Mouse (Mus musculus) hindbrain, embryonic 14.5 days (tissue): Measurements from ENCODE around the gene Atg4d. TPM values are rescaled to one million over a fixed set of nuclear protein-coding genes. Genes with fewer than 3 reads are reported as not detected.
"Not testable (repeated sequence)": the region's sequence is repeated elsewhere in the genome, so short reads cannot be mapped to it uniquely, and the experiment has no call there.

Experiments used
- ATAC-seq: fragments of 200-750 bp; cut with Nextera tagmentation; 2 replicates; pipeline ENCODE4 v1.8.0; 2017; ENCODE audit warnings: moderate number of reproducible peaks, mild to moderate bottlenecking, moderate TSS enrichment, moderate library complexity; ENCODE audit not compliant: low FRiP score
- DNase-seq: peaks from one replicate; pipeline ENCODE4 v3.0.0-alpha.2; 2015; ENCODE audit warnings: low spot score
- H3K27ac ChIP-seq: fragments of 300-500 bp; sonication (generic); 2 replicates; pipeline ENCODE4 v1.5.1; 2014; ENCODE audit warnings: mild to moderate bottlenecking, moderate library complexity
- H3K27me3 ChIP-seq: fragments of 300-500 bp; sonication (generic); 2 replicates; pipeline ENCODE4 v1.6.1; 2014; ENCODE audit warnings: mild to moderate bottlenecking, low read length, mixed read lengths; ENCODE audit not compliant: control insufficient read depth, insufficient read depth
- H3K36me3 ChIP-seq: fragments of 300-500 bp; sonication (generic); replicated peaks from 2 replicates; pipeline ENCODE4 v1.6.1; 2014; ENCODE audit not compliant: control insufficient read depth, insufficient read depth
- H3K4me1 ChIP-seq: fragments of 300-500 bp; sonication (generic); replicated peaks from 2 replicates; pipeline ENCODE4 v1.6.1; 2014; ENCODE audit warnings: antibody characterized with exemption, low read length, mixed read lengths; ENCODE audit not compliant: control insufficient read depth, insufficient read depth
- H3K4me2 ChIP-seq: fragments of 300-500 bp; sonication (generic); replicated peaks from 2 replicates; pipeline ENCODE4 v1.6.1; 2014; ENCODE audit warnings: mild to moderate bottlenecking, moderate library complexity
- H3K4me3 ChIP-seq: fragments of 300-500 bp; sonication (generic); replicated peaks from 2 replicates; pipeline ENCODE4 v1.5.1; 2014; ENCODE audit warnings: mild to moderate bottlenecking, low read length
- H3K9ac ChIP-seq: fragments of 300-500 bp; sonication (generic); 2 replicates; pipeline ENCODE4 v1.6.1; 2014
- H3K9me3 ChIP-seq: fragments of 300-500 bp; sonication (generic); 2 replicates; pipeline ENCODE4 v1.6.1; 2016; ENCODE audit warnings: low read length; ENCODE audit not compliant: control insufficient read depth
- WGBS: fragments of 180-500 bp; shearing (Covaris S2); extraction: QIAGEN DNeasy Blood & Tissue Kit; methylation state at CpG from one replicate; pipeline ENCODE4 v1.1.7; 2014; 5-methylcytosine and 5-hydroxymethylcytosine counted together
- polyA plus RNA-seq: library from polyadenylated mRNA; unstranded; fragments of >200 nt; fragmentation: Nextera tagmentation; extraction: Ambion mirVana; gene quantifications from 2 replicates; pipeline ENCODE4 v1.2.1, GENCODE M21; 2014

Atg4d gene
- polyA plus RNA-seq, 1 experiment from 2014 or later = 38.1 TPM

DNA sequence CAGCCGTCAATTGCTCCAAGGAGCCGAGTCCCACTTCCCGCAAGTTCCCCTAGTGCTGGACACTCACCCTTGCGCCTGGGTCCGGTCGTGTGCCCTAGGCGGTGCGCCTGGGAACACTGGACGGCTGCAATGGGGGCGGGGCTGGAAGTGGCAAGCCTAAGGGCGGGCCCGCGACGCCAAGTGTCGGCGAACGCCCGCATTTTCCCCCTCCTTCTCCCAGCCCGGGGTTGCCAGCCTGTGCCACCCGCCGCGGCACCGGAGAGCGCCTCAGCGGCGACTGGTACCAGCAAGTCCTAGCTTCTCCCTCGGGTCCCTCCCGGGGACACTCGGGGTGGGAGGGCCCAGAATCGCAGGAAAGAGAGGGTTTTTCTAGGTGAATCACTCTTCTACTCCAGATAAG, 16.8 kb upstream of the Atg4d start, which contains the start of gene S1pr5:
S1pr5 (minus strand) TSS at position 118 of the 400 bp plus-strand sequence.
- Histone ChIP-seq H3K4me1 (peaks cover 15% of the 10 kb centered on the region; the same call in 1 of the 2 replicates), H3K9me3 (no peaks in the 10 kb centered on the region), H3K36me3 (no peaks in the 10 kb centered on the region), H3K27me3 (peaks cover 75% of the 10 kb centered on the region), H3K27ac (no peak within 1 kb of the TSS), H3K9ac (no peak within 1 kb of the TSS), H3K4me2 (no peak within 1 kb of the TSS), H3K4me3 (no peak within 1 kb of the TSS)
- DNase-seq (no peak), ATAC-seq (no peak)
- WGBS = 2% methylated on average over 30 of the region's 30 CpGs

DNA sequence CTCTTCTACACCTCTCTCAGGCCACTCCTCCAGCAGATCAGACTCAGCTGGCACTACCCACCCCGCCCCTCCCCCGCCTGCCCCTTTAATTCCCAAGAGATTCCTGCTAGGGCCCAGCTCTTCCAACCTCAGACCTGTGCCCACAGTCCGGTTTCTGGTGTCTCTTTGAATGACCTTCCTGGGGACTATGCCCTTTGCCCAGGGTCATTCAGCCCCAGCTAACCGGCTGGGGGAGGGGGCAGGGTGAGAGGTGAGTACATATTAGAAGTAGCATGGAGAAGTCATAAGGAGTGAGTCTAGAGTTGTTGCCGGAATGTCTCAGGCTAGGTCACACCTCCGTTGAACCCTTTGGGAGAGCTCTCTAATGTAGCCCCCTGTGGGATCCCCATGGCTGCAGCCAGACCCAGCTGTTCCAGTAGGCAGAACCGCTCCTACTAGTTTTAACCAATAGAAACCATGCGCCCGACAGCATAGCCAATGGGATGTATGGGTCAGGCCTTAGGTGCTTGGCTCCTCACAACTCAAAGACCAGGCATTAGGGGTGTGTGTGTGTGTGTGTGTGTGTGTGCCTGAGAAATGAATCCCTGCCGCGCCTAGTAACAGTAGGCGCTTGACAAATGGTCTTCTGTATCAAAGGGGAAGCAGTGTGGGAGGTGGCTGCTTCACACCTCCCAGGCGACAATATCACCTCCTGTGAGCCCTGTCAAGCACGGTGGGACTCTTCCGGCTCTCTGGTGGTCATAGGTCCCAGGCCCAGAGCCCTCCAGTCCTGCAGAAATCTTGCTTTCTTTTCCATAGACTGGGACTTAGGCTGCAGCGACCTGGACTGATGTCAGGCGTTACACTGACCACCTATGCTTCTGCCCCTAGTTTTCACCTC, 15.2 kb upstream of the Atg4d start:
- H3K36me3 ChIP-seq = no peaks in the 10 kb centered on the region
- no peak overlapping the region for H3K9ac ChIP-seq
- H3K27ac ChIP-seq = no peak overlapping the region
- ATAC-seq (no peak), DNase-seq (no peak)
- H3K4me1 ChIP-seq = peaks cover 5% of the 10 kb centered on the region; the same call in 1 of the 2 replicates
- peaks cover 60% of the 10 kb centered on the region for H3K27me3 ChIP-seq
- no peak overlapping the region for H3K4me2 ChIP-seq
- no peak overlapping the region for H3K4me3 ChIP-seq
- 38% methylated on average over 17 of the region's 17 CpGs for WGBS
- H3K9me3 ChIP-seq = no peaks in the 10 kb centered on the region

DNA sequence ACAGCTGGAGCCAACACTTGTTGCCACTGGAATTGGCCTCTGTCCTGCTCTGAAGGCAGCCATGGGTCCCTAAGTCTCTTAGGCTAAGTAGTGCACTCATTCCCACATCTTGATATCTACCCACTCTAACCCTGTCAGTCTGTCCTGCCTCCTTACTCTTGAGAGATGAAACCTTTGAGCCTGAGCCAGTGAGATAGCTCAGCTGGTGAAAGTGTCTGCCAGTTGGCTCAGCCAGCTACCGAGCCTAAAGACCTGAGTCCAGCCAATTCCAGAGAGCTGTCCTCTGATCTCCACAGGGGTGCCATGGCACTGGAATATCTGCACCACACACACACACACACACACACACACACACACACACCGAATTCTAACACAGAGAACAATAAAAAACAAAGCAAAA, 14.6 kb upstream of the Atg4d start:
- Histone ChIP-seq H3K9me3 (no peaks in the 10 kb centered on the region), H3K27me3 (peaks cover 54% of the 10 kb centered on the region), H3K36me3 (no peaks in the 10 kb centered on the region), H3K4me3 (no peak overlapping the region), H3K27ac (no peak overlapping the region), H3K4me1 (peaks cover 5% of the 10 kb centered on the region; the same call in 1 of the 2 replicates), H3K9ac (no peak overlapping the region), H3K4me2 (no peak overlapping the region)
- WGBS = 50% methylated on average over 2 of the region's 2 CpGs
- ATAC-seq = no peak
- no peak for DNase-seq

DNA sequence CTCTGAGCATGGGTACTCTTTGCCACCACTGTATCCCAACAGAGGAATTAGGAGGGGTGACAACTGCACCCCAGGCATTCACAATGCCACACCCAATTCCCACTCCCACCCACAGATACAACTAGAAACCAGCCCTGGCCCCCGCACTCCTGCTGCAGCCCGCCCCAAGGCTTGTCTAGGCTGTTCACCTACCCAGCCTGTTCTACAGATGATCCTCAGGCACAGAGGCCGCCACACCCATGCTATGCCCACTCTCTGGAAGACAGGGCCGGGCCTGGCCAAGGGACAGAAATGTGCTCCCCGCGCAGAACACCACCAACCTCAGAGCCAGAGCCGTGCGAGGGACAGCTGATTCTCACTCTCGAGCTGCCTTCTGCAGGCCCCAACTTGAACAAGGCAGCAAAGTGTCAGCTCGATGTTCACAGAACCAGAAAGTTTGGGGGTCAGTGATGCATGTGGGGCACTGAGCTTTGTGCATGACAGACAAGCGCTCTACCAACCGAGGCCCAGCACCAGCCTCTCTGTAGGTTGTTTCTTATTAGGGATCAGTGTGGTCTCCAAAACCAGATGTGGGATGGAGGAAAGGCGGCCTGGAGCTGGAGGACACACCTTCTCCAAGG, 13.9 kb upstream of the Atg4d start:
- Histone ChIP-seq H3K9ac (no peak overlapping the region), H3K36me3 (no peaks in the 10 kb centered on the region), H3K27ac (no peak overlapping the region), H3K4me2 (no peak overlapping the region), H3K4me1 (peaks cover 5% of the 10 kb centered on the region; the same call in 1 of the 2 replicates), H3K27me3 (peaks cover 47% of the 10 kb centered on the region), H3K9me3 (no peaks in the 10 kb centered on the region), H3K4me3 (no peak overlapping the region)
- DNase-seq = no peak
- 73% methylated on average over 13 of the region's 13 CpGs for WGBS
- ATAC-seq = no peak

DNA sequence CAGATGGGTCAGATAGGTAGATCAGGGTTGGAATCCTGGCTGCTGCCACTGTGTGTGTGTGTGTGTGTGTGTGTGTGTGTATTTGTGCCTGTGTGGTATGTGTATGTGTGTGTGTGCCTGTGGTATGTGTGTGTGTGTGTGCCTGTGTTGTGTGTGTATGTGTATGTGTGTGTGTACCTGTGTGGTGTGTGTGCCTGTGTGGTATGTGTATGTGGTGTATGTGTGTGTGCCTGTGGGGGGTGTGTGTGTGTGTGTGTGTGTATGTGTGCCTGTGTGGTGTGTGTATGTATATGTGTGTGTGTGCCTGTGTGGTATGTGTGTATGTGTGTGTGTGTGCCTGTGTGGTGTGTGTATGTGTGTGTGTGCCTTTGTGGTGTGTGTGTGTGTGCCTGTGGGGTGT, 10.4 kb upstream of the Atg4d start:
- Histone ChIP-seq H3K27ac (no peak overlapping the region), H3K4me1 (no peaks in the 10 kb centered on the region), H3K27me3 (peaks cover 16% of the 10 kb centered on the region), H3K9ac (no peak overlapping the region), H3K4me3 (no peak overlapping the region), H3K4me2 (no peak overlapping the region), H3K36me3 (no peaks in the 10 kb centered on the region), H3K9me3 (no peaks in the 10 kb centered on the region)
- ATAC-seq (no peak), DNase-seq (no peak)

DNA sequence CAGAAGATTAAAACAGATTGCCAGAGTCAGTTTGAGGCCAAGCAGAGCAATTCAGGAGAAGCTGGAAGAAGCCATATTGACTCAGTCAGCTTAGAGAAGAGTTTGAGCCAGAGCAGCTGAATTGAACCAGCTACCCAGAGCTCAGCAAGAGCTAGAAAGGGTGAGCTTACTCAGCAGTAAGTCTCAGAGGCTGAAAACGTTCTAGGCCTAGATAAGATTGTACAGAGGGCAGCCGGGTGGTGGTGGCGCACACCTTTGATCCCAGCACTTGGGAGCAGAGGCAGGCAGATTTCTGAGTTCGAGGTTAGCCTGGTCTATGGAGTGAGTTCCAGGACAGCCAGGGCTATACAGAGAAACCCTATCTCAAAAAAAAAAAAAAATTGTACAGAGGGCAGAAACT, 8.7 kb upstream of the Atg4d start:
- H3K36me3 ChIP-seq, H3K27ac ChIP-seq, H3K4me2 ChIP-seq, H3K27me3 ChIP-seq, H3K9ac ChIP-seq, DNase-seq, ATAC-seq, H3K9me3 ChIP-seq, H3K4me3 ChIP-seq, H3K4me1 ChIP-seq: not testable (repeated sequence)
- 81% methylated on average over 4 of the region's 4 CpGs for WGBS

DNA sequence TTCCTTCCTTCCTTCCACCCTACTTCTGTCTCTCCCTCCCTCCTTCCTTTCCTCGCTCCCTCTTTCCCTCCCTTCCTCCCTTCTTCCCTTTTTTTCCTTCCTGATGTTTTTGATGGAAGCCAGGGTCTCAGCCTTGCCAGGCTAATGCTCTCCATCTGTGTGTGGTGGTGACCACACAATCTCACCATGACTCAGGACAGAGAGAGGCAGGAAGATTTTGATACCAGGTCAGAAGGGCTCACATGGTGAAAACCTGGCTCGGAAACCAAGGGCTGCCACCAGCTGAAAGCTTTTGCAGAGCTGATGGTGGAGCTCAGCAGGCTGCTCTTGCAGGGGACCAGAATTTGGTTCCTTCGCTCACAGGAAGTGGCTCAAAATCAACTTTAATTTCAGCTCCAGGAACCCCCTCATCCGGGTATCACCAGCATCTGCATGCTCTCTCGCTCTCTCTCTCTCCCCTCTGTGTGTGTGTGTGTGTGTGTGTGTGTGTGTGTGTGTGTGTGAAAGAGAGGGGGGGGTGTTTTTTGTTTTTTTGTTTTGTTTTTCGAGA, 4.5 kb upstream of the Atg4d start:
- DNase-seq (no peak), ATAC-seq (no peak)
- WGBS = 79% methylated on average over 6 of the region's 6 CpGs
- Histone ChIP-seq H3K36me3 (no peaks in the 10 kb centered on the region), H3K27me3 (no peaks in the 10 kb centered on the region), H3K27ac (no peak overlapping the region), H3K4me2 (no peak overlapping the region), H3K4me3 (no peak overlapping the region), H3K9ac (no peak overlapping the region), H3K4me1 (0 out of 2 replicates have a peak, but pooled peaks cover 3% of the 10 kb centered on the region), H3K9me3 (no peaks in the 10 kb centered on the region)

DNA sequence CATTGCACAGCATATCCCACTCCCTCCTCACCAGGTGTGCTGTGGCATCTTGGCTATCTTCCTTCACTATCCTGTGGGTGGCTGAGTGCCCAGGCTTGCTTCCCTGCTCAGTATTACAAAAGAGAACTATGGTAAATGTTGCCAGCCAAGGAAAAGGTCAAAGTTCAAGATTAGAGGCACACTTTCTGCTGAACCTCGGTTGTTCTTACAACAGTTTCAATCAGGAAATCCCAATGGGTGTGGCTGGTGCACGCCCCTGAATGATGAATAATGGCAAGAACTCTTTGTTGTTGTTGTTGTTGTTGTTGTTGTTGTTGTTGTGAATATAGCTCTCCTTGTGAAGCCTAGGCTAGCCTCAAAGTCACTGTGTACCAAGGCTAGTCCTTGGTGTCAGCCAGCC, 3.3 kb upstream of the Atg4d start:
- DNase-seq (no peak), ATAC-seq (no peak)
- WGBS = 54% methylated on average over 2 of the region's 2 CpGs
- Histone ChIP-seq H3K9me3 (no peaks in the 10 kb centered on the region), H3K27ac (no peak overlapping the region), H3K9ac (no peak overlapping the region), H3K36me3 (no peaks in the 10 kb centered on the region), H3K4me3 (no peak overlapping the region), H3K4me2 (no peak overlapping the region), H3K27me3 (no peaks in the 10 kb centered on the region), H3K4me1 (peaks cover 14% of the 10 kb centered on the region)

DNA sequence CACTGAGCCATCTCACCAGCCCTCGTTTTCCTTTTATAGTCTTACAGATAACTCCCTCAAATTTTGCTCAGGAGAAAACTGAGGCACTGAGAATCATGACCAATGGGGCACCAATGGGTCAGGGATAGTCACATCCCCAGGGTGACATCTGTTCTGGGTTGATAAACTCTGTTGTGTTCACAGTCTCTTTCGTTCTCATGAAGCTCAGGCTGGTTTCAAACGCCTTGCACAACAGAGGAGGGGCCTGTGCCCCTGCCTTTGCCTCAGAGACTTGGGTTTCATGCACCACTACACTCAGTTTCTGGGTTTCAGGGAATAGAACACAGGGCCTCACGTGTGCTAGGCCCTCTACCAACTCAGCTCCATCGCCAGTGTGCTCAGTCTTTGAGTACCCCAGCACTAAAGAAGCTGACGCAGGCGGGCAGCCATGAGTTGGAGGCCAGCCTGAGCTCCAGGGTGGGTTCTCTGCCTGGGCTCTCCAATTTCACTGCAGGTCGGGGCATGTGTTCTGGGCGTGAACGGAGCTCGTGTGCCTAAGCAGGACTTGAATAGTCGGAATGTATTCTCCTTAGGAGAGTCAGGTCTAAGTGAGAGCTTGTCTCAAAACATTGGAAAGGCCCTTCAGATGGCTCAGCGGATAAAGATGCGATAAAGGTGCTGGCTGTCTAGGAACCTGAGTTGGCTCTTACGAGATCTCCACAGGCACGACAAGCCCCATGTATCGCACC, 657 bp upstream of the Atg4d start:
- H3K4me3 ChIP-seq = peak overlapping the region; percentile 76
- no peaks in the 10 kb centered on the region for H3K9me3 ChIP-seq
- peak overlapping the region; percentile 65 for H3K4me2 ChIP-seq
- H3K4me1 ChIP-seq = peaks cover 16% of the 10 kb centered on the region
- DNase-seq = no peak
- ATAC-seq = peak; percentile 19; the same call in 1 of the 2 replicates
- H3K27ac ChIP-seq = peak overlapping the region; percentile 84
- 16% methylated on average over 17 of the region's 17 CpGs for WGBS
- H3K27me3 ChIP-seq = no peaks in the 10 kb centered on the region
- H3K9ac ChIP-seq = peak overlapping the region; percentile 87
- H3K36me3 ChIP-seq = peaks cover 20% of the 10 kb centered on the region
